Mouse (Mus musculus): ENCODE measurements at regions not wholly inside any gene's neighbourhood (a gene's known extent, or its start where the extent isn't known, plus 50 kb on each side); places are given as distances from the start of the nearest gene placed in this dataset.

GRCm38 (mm10) chr6:100945796-100946195, 112.4 kb downstream of the Ppp4r2 start:
- no peak for DNase-seq (ENCODE audit: low spot score)
- Histone ChIP-seq H3K4me1 (peaks cover 18% of the 10 kb centered on the region), H3K36me3 (replicated peaks) (no peaks in the 10 kb centered on the region), H3K27ac (replicated peaks) (no peak overlapping the region), H3K27me3 (replicated peaks; ENCODE audit: low read depth, poor library complexity, severe bottlenecking) (no peaks in the 10 kb centered on the region), H3K9me3 (no peaks in the 10 kb centered on the region), H3K4me3 (no peak overlapping the region)
- 90% methylated on average over 2 of the region's 2 CpGs for WGBS

GRCm38 (mm10) chr6:100948340-100948739, 114.9 kb downstream of the Ppp4r2 start:
- H3K27ac ChIP-seq (replicated peaks) = no peak overlapping the region; the same call in 1 of the 2 replicates
- H3K4me1 ChIP-seq = peaks cover 18% of the 10 kb centered on the region
- H3K36me3 ChIP-seq (replicated peaks) = no peaks in the 10 kb centered on the region
- H3K9me3 ChIP-seq = no peaks in the 10 kb centered on the region
- no peak overlapping the region for H3K4me3 ChIP-seq
- H3K27me3 ChIP-seq (replicated peaks; ENCODE audit: low read depth, poor library complexity, severe bottlenecking) = no peaks in the 10 kb centered on the region
- peak; percentile 11 for DNase-seq (ENCODE audit: low spot score)
- WGBS = 48% methylated on average over 7 of the region's 7 CpGs

GRCm38 (mm10) chr6:100951646-100952045, 118.2 kb downstream of the Ppp4r2 start:
- H3K4me1 ChIP-seq = peaks cover 18% of the 10 kb centered on the region
- H3K4me3 ChIP-seq = no peak overlapping the region
- no peaks in the 10 kb centered on the region for H3K27me3 ChIP-seq (replicated peaks; ENCODE audit: low read depth, poor library complexity, severe bottlenecking)
- no peaks in the 10 kb centered on the region for H3K9me3 ChIP-seq
- DNase-seq (ENCODE audit: low spot score) = no peak
- no peaks in the 10 kb centered on the region for H3K36me3 ChIP-seq (replicated peaks)
- H3K27ac ChIP-seq (replicated peaks) = no peak overlapping the region
- 91% methylated on average over 5 of the region's 5 CpGs for WGBS

- Histone ChIP-seq H3K36me3 (replicated peaks) (no peaks in the 10 kb centered on the region), H3K4me1 (peaks cover 14% of the 10 kb centered on the region), H3K27me3 (replicated peaks; ENCODE audit: low read depth, poor library complexity, severe bottlenecking) (no peaks in the 10 kb centered on the region), H3K4me3 (no peak overlapping the region), H3K9me3 (no peaks in the 10 kb centered on the region), H3K27ac (replicated peaks) (no peak overlapping the region)
- DNase-seq (ENCODE audit: low spot score) = no peak
Observed at GRCm38 (mm10) chr6:100952470-100952869, 119.0 kb downstream of the Ppp4r2 start.

- DNase-seq (ENCODE audit: low spot score) = no peak
- Histone ChIP-seq H3K36me3 (replicated peaks) (no peaks in the 10 kb centered on the region), H3K4me3 (no peak overlapping the region), H3K4me1 (no peaks in the 10 kb centered on the region), H3K27ac (replicated peaks) (no peak overlapping the region), H3K9me3 (no peaks in the 10 kb centered on the region), H3K27me3 (replicated peaks; ENCODE audit: low read depth, poor library complexity, severe bottlenecking) (no peaks in the 10 kb centered on the region)
- WGBS = 83% methylated on average over 10 of the region's 10 CpGs
Observed at GRCm38 (mm10) chr6:100954563-100954962, 121.1 kb downstream of the Ppp4r2 start.

GRCm38 (mm10) chr6:100966481-100966880, 133.1 kb downstream of the Ppp4r2 start:
- no peak for DNase-seq (ENCODE audit: low spot score)
- Histone ChIP-seq H3K4me3 (no peak overlapping the region), H3K27ac (replicated peaks) (no peak overlapping the region), H3K36me3 (replicated peaks) (no peaks in the 10 kb centered on the region), H3K27me3 (replicated peaks; ENCODE audit: low read depth, poor library complexity, severe bottlenecking) (no peaks in the 10 kb centered on the region), H3K9me3 (no peaks in the 10 kb centered on the region), H3K4me1 (peaks cover 16% of the 10 kb centered on the region)
- WGBS = 83% methylated on average over 5 of the region's 5 CpGs

- WGBS = 88% methylated on average over 12 of the region's 12 CpGs
- no peak for DNase-seq (ENCODE audit: low spot score)
Observed at GRCm38 (mm10) chr6:100968080-100968856, 134.8 kb downstream of the Ppp4r2 start.

GRCm38 (mm10) chr6:100968960-100969359, 135.5 kb downstream of the Ppp4r2 start:
- no peak overlapping the region for H3K27ac ChIP-seq (replicated peaks)
- H3K4me1 ChIP-seq = peaks cover 17% of the 10 kb centered on the region
- no peaks in the 10 kb centered on the region for H3K36me3 ChIP-seq (replicated peaks)
- 61% methylated on average over 1 of the region's 1 CpGs for WGBS
- no peaks in the 10 kb centered on the region for H3K27me3 ChIP-seq (replicated peaks; ENCODE audit: low read depth, poor library complexity, severe bottlenecking)
- no peaks in the 10 kb centered on the region for H3K9me3 ChIP-seq
- no peak for DNase-seq (ENCODE audit: low spot score)
- no peak overlapping the region for H3K4me3 ChIP-seq

More at GRCm38 (mm10) chr6:100968080-100968856, 134.8 kb downstream of the Ppp4r2 start:
- H3K4me3 ChIP-seq = no peak overlapping the region
- peaks cover 17% of the 10 kb centered on the region for H3K4me1 ChIP-seq
- no peaks in the 10 kb centered on the region for H3K36me3 ChIP-seq (replicated peaks)
- H3K27ac ChIP-seq (replicated peaks) = no peak overlapping the region
- H3K9me3 ChIP-seq = no peaks in the 10 kb centered on the region
- H3K27me3 ChIP-seq (replicated peaks; ENCODE audit: low read depth, poor library complexity, severe bottlenecking) = no peaks in the 10 kb centered on the region

GRCm38 (mm10) chr6:100970810-100971447, 137.5 kb downstream of the Ppp4r2 start:
- no peak overlapping the region for H3K27ac ChIP-seq (replicated peaks)
- no peak for DNase-seq (ENCODE audit: low spot score)
- WGBS = 68% methylated on average over 8 of the region's 8 CpGs
- no peaks in the 10 kb centered on the region for H3K36me3 ChIP-seq (replicated peaks)
- no peaks in the 10 kb centered on the region for H3K9me3 ChIP-seq
- H3K27me3 ChIP-seq (replicated peaks; ENCODE audit: low read depth, poor library complexity, severe bottlenecking) = no peaks in the 10 kb centered on the region
- no peak overlapping the region for H3K4me3 ChIP-seq
- H3K4me1 ChIP-seq = peaks cover 32% of the 10 kb centered on the region

GRCm38 (mm10) chr6:100971462-100971955, 138.1 kb downstream of the Ppp4r2 start:
- Histone ChIP-seq H3K27me3 (replicated peaks; ENCODE audit: low read depth, poor library complexity, severe bottlenecking) (no peaks in the 10 kb centered on the region), H3K4me3 (no peak overlapping the region), H3K27ac (replicated peaks) (no peak overlapping the region), H3K9me3 (no peaks in the 10 kb centered on the region), H3K4me1 (peaks cover 38% of the 10 kb centered on the region), H3K36me3 (replicated peaks) (no peaks in the 10 kb centered on the region)
- 76% methylated on average over 6 of the region's 6 CpGs for WGBS
- DNase-seq (ENCODE audit: low spot score) = no peak

GRCm38 (mm10) chr6:100973366-100974090, 140.1 kb downstream of the Ppp4r2 start:
- Histone ChIP-seq H3K27me3 (replicated peaks; ENCODE audit: low read depth, poor library complexity, severe bottlenecking) (no peaks in the 10 kb centered on the region), H3K27ac (replicated peaks) (no peak overlapping the region), H3K4me3 (no peak overlapping the region), H3K9me3 (no peaks in the 10 kb centered on the region), H3K4me1 (peaks cover 49% of the 10 kb centered on the region), H3K36me3 (replicated peaks) (no peaks in the 10 kb centered on the region)
- 74% methylated on average over 9 of the region's 9 CpGs for WGBS
- no peak for DNase-seq (ENCODE audit: low spot score)

- H3K27ac ChIP-seq (replicated peaks) = no peak overlapping the region
- no peaks in the 10 kb centered on the region for H3K9me3 ChIP-seq
- DNase-seq (ENCODE audit: low spot score) = no peak
- peaks cover 49% of the 10 kb centered on the region for H3K4me1 ChIP-seq
- WGBS = 91% methylated on average over 5 of the region's 5 CpGs
- H3K4me3 ChIP-seq = no peak overlapping the region
- H3K27me3 ChIP-seq (replicated peaks; ENCODE audit: low read depth, poor library complexity, severe bottlenecking) = no peaks in the 10 kb centered on the region
- no peaks in the 10 kb centered on the region for H3K36me3 ChIP-seq (replicated peaks)
Observed at GRCm38 (mm10) chr6:100974716-100975115, 141.3 kb downstream of the Ppp4r2 start.
